Mouse (Mus musculus) layer of hippocampus, adult 8-10 months (tissue): ENCODE measurements around the gene Tmsb15b1. TPM values are rescaled to one million over a fixed set of nuclear protein-coding genes. Genes with fewer than 3 reads are reported as not detected.
"Not testable (repeated sequence)": the region's sequence is repeated elsewhere in the genome, so short reads cannot be mapped to it uniquely, and the experiment has no call there.

Experiments
- DNase-seq, 2 experiments: peaks; one replicate each; pipeline ENCODE4 v3.0.0; 2022; ENCODE audit warnings: low spot score in 2 of 2
- total RNA-seq, 4 experiments: library from RNA; stranded (reverse); gene quantifications; 2 replicates each; pipeline ENCODE4 v1.2.4; 2022

Tmsb15b1 gene
- 1 to 10 TPM; 2.8 to 8.9 (median 5.3) TPM for total RNA-seq

- peak in 1 of 2 experiments; percentile 67 for DNase-seq
Measured at GRCm38 (mm10) chrX:136976424-136977084, at the start of gene Tmsb15b1, which contains the start of gene Tmsb15l. Gene Tmsb15b1 (minus strand): TSS chrX:136976874. Gene Tmsb15l (minus strand): TSS chrX:136976869.

GRCm38 (mm10) chrX:137019310-137019709 lies 42.6 kb upstream of the Tmsb15b1 start:
- peak; percentile 18 to 56 for DNase-seq

- no peak for DNase-seq
Measured at GRCm38 (mm10) chrX:137017668-137018067, 41.0 kb upstream of the Tmsb15b1 start.

GRCm38 (mm10) chrX:137015099-137015709 lies 38.5 kb upstream of the Tmsb15b1 start:
- peak in 1 of 2 experiments; percentile 55 for DNase-seq

GRCm38 (mm10) chrX:136996256-136996655 lies 19.6 kb upstream of the Tmsb15b1 start:
- DNase-seq: no peak

GRCm38 (mm10) chrX:136993641-136994040 lies 17.0 kb upstream of the Tmsb15b1 start:
- DNase-seq: no peak

GRCm38 (mm10) chrX:136992978-136993547 lies 16.4 kb upstream of the Tmsb15b1 start, which contains the start of gene Zcchc18:
Gene Zcchc18 (plus strand): TSS chrX:136993155.
- peak; percentile 81 to 87 for DNase-seq

- no peak for DNase-seq
Measured at GRCm38 (mm10) chrX:136992191-136992965, 15.7 kb upstream of the Tmsb15b1 start.

- DNase-seq: no peak
Measured at GRCm38 (mm10) chrX:136991274-136991673, 14.6 kb upstream of the Tmsb15b1 start.

GRCm38 (mm10) chrX:136986039-136986438 lies 9.4 kb upstream of the Tmsb15b1 start:
- no peak for DNase-seq

GRCm38 (mm10) chrX:136978616-136979015 lies 1.9 kb upstream of the Tmsb15b1 start:
- DNase-seq: no peak

GRCm38 (mm10) chrX:136975397-136975796 lies 1.3 kb downstream of the Tmsb15b1 start, which contains the start of gene Tmsb15b2:
Gene Tmsb15b2 (minus strand): TSS chrX:136975497.
- not testable (repeated sequence) for DNase-seq

GRCm38 (mm10) chrX:136959688-136960087 lies 17.0 kb downstream of the Tmsb15b1 start:
- DNase-seq: no peak

- DNase-seq: not testable (repeated sequence)
Measured at GRCm38 (mm10) chrX:136958300-136958699, 18.4 kb downstream of the Tmsb15b1 start.

GRCm38 (mm10) chrX:136957583-136958279 lies 18.9 kb downstream of the Tmsb15b1 start:
- DNase-seq: peak; percentile 64 to 90

GRCm38 (mm10) chrX:136937985-136938384 lies 38.7 kb downstream of the Tmsb15b1 start:
- no peak for DNase-seq

- no peak for DNase-seq
Measured at GRCm38 (mm10) chrX:136927031-136927430, 49.6 kb downstream of the Tmsb15b1 start, which contains the start of gene H2bfm. Gene H2bfm (plus strand): TSS chrX:136927325.

GRCm38 (mm10) chrX:136925863-136926262 lies 50.8 kb downstream of the Tmsb15b1 start:
- DNase-seq: no peak
